Mouse (Mus musculus): ENCODE data around the gene Frs3. TPM values are rescaled to one million over a fixed set of nuclear protein-coding genes. Genes with fewer than 3 reads are reported as not detected.

The Frs3 gene
- polyA plus RNA-seq, 1 experiment from 2014 or later, result 8.3 TPM

Other genes with a start within 250 kb of the Frs3 start
- gene Taf8, start 186.7 kb upstream of the Frs3 start, polyA plus RNA-seq (2014; fragmentation: Nextera tagmentation; extraction: Ambion mirVana), result 29.6 and 32.2 TPM in 2 replicates
- gene Ccnd3, start 184.0 kb upstream of the Frs3 start, polyA plus RNA-seq (2014; fragmentation: Nextera tagmentation; extraction: Ambion mirVana), result 253 and 286 TPM in 2 replicates
- gene Bysl, start 77.5 kb upstream of the Frs3 start, polyA plus RNA-seq (2014; fragmentation: Nextera tagmentation; extraction: Ambion mirVana), result 34.6 and 37.3 TPM in 2 replicates
- 44.5 and 45.5 TPM in 2 replicates for gene Med20, start 77.4 kb upstream of the Frs3 start, polyA plus RNA-seq (2014; fragmentation: Nextera tagmentation; extraction: Ambion mirVana)
- gene Gm20517, start 77.4 kb upstream of the Frs3 start, polyA plus RNA-seq (2014; fragmentation: Nextera tagmentation; extraction: Ambion mirVana), result 2.4 and 3.6 TPM in 2 replicates
- gene Usp49, start 58.3 kb upstream of the Frs3 start, polyA plus RNA-seq (2014; fragmentation: Nextera tagmentation; extraction: Ambion mirVana), result 7.2 and 8.1 TPM in 2 replicates
- gene Tomm6, start 644 bp upstream of the Frs3 start, polyA plus RNA-seq (2014; fragmentation: Nextera tagmentation; extraction: Ambion mirVana), result 326 and 354 TPM in 2 replicates
- 1.4 and 1.6 TPM in 2 replicates for gene Gm21981, start 5.4 kb downstream of the Frs3 start, polyA plus RNA-seq (2014; fragmentation: Nextera tagmentation; extraction: Ambion mirVana)
- 0.80 and 1.3 TPM in 2 replicates for gene Prickle4, start 5.7 kb downstream of the Frs3 start, polyA plus RNA-seq (2014; fragmentation: Nextera tagmentation; extraction: Ambion mirVana)
- not detected in 2 replicates for gene Pgc, start 37.8 kb downstream of the Frs3 start, polyA plus RNA-seq (2014; fragmentation: Nextera tagmentation; extraction: Ambion mirVana)
- gene Tfeb, start 48.0 kb downstream of the Frs3 start, polyA plus RNA-seq (2014; fragmentation: Nextera tagmentation; extraction: Ambion mirVana), result 1.9 and 3.3 TPM in 2 replicates
- 20.6 and 23.6 TPM in 2 replicates for gene Mdfi, start 145.7 kb downstream of the Frs3 start, polyA plus RNA-seq (2014; fragmentation: Nextera tagmentation; extraction: Ambion mirVana)
- gene Foxp4, start 235.6 kb downstream of the Frs3 start, polyA plus RNA-seq (2014; fragmentation: Nextera tagmentation; extraction: Ambion mirVana), result 26.1 and 27.8 TPM in 2 replicates

All from forebrain, embryonic 11.5 days (tissue).